Mouse (Mus musculus) lung, postnatal 4 days (tissue): ENCODE measurements around the gene Notch1.

Experiments
- DNase-seq, 2 experiments: peaks; one replicate each; pipeline ENCODE4 v3.0.0; 2021

The Notch1 gene

DNA sequence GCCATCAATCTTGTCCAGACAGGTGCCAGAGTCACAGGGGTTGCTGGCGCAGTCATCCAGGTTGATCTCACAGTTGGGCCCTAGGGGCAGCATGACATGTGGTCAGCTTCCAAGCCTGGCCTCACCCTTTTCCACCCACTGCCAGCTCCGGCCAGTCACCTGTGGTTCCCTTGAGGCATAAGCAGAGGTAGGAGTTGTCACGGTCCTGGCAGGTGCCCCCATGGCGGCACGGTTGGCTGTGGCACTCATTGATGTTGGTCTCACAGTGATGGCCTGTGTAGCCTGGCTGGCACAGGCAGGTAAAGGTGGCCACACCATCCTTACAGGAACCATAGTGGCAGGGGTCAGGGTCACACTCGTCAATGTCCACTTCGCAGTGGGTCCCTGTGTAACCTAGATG is 38.6 kb downstream of the Notch1 start:
- DNase-seq: no peak

DNA sequence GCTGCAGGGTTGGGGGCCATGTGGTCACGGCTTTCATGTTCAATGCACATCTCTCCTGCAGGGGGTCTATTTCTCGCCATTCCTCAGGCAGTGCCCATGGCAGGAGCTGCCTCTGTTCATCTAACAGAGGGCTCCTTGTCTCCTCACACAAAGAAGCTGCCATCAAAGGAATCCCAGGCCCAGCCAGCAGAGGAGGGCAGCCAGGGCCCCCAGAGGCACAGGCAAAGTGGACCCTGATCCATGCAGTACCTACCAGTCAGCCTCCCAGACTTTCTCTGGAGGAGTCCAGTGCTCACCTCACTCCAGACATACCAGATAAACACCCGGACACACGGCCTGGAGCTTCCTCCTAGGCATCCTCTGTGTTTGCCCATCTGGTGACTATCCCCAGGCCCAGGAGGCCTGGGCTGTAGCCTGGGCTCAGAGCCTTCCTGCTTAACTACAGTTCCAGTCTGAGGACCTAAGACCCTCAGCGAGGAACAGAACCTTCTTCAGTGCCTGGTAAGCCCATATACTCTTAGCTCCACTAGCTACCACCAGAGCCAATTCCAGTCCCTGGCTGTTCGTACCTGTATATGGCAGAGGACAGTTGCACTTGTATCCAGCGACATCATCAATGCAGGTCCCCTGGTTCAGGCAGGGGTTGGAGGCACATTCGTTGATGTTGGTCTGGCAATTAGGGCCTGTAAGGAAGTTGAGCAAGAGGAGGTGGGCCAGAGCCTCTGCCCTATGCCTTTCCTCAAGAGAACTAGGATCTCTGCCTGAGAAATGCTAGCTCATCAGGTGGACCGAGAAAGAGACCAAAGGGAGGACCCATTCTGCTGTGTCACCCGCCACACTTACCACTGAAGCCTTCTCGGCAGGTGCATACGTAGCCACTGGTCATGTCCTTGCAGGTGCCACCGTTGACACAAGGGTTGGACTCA is 40.7 kb downstream of the Notch1 start:
- no peak for DNase-seq

DNA sequence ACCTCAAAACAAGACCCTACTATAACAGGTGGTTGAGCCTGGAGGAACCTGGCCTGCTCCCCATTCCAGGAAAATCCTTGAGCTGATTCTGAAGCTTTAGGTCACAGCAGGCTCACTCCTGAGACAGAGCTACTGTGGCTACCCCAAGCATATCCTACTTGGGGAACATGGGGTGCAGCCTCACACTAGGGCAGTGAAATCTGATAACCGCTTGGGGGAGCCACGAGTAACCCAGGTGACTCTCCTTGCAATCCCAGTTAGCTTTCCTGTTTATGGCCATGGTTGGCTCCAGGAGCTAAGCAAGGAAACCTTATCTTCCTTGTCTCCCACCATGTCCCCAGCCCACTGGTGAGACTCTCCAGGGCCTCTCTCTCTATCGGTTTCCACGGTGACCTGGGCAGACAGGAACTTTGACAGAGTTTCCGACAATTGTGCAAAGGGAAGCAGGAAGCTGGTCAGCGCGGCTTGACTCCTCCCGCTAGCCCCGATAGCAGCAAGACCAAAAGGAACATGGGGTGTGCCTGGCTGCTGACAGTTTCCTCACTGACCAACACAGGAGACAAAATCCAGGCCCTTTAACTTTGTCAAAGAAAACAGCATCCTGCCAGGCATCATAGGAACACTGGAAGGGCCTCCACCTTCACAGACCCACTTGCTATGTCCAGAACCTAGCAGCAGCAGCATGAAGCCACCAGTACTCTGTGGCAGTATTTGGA is 41.5 kb downstream of the Notch1 start:
- DNase-seq: peak; percentile 83 to 90

DNA sequence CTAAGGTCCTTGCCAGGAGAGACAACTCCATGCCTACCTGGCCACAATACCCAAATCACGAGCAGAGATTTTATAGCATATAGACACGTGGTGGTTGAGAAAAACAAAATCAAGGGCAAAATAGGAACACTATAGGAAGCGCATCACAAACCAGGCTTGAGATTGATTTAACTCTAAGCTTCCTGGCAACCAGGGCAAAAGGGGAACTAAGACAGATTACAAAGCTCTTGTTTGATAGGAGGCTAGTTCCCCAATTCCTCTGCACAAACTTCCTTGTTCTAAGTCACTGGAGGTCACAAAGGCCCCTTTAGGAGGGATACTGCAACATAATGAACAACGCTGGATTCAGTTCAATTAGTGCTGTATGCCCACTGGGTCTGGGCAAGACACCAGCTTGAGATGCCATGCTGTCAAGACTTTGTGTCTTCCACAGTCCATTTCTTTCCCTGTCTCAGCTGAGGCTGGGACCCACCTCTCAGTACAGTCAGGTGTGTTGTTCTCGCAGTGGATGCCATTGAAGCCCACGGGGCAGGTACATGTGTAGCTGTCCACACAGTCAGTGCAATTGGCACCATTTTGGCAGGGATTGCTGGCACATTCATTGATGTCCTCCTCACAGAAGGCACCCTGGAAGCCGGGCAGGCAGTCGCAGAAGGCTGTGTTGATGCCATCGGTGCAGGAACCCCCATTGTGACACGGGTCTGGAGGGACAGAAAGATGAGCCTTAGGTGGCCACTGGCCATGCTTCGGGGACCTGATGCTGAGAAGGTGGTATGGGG is 44.0 kb downstream of the Notch1 start:
- DNase-seq: no peak

DNA sequence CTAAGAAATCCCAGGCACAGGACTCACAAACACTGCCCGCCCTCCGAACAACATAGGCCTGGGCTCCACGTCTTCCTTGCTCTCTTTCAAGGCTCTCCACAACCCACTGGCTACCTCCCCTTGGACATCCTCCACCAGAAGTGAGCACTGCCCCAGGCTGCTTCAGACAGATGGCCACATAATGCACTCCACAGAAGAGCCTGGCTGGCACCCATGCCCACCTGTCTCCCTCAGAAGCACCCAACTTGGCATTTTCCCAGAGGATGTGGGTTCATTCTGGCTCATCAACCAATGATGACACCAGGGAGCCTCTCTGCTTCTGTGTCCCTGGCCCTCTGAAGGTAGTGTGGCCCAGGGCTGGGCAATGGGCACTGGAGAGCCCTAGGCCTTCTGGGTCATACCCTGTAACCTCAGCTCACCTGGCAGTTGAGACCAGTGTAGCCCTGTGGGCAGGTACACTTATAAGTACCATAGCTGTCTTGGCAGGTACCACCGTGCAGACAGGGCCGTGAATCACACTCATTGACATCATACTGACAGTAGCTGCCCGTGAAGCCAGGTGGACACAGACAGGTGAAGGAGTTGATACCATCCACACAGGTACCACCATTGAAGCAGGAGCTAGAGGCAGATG is 44.7 kb downstream of the Notch1 start:
- DNase-seq: no peak

DNA sequence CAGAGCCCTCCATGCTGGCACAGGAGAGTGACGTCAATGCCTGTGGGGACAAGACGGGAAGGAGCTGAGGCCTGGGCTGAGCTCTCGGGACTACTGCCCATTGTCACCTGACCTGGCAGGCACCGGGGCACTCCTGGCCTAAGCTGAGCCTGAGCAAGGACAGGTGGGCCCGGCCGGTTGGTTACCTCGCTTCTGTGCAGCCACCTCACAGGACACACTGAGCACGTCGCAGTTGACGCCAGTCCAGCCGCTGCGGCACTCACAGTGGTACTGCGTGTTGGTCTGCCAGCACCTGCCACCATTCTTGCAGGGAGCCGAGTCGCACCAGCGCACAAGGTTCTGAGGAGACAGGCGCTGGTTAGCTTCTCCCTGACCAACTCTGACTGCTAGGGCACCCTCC is 45.5 kb downstream of the Notch1 start:
- DNase-seq: no peak

DNA sequence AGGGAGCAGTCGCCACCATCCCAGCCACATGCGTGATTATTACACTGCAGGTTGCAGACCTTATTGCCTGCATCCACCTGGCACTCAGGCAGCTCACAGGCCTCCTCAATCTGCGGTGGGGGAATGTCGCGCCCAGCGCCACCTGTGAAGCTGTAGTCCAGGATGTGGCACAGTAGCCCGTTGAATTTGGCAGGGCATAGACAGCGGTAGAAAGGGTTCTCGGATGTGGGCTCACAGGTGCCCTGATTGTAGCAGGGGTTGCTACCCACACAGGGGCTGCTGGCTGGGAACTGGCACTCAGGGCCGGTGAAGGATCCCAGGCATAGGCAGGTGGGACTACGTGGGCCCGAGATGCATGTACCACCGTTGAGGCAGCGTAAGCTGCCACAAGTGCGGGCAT is 48.1 kb downstream of the Notch1 start:
- no peak for DNase-seq

DNA sequence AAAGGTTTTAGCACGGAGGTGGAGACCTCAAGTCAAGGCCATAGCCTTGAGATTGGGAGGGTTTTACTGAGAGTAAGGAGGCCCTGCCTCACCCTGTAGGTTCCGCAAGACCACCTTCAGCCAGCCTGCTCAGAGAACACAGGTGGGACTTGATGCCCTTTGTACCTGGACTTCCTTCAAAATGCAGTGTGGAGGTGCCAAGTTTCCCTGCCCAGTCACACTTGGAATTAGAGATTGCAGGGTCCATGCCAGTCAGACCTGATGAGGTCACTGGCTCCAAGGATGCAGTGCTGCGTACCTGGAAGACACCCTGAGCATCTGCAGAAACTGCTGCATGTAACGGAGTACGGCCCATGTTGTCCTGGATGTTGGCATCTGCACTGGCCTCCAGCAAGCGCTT is 53.1 kb downstream of the Notch1 start:
- DNase-seq: no peak

DNA sequence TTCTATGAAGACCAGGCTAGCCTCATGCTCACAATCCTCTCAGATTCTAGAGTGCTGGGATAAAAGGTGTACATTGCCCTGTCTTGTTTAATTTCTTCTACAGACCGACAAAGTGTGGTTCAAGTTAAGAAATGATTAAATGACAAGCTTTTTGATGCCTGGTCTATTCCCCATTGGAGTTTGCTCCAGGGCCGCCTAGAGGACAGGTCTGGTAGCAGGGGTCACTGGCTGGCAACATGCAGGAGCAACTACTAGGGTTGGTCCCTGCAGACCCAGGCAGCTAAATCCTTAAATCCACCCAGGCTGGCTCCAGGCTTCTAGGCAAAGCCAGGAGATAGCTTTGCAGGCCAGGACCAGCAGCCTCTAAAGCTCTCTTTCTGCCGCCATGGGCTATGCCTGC is 53.5 kb downstream of the Notch1 start:
- DNase-seq: no peak

DNA sequence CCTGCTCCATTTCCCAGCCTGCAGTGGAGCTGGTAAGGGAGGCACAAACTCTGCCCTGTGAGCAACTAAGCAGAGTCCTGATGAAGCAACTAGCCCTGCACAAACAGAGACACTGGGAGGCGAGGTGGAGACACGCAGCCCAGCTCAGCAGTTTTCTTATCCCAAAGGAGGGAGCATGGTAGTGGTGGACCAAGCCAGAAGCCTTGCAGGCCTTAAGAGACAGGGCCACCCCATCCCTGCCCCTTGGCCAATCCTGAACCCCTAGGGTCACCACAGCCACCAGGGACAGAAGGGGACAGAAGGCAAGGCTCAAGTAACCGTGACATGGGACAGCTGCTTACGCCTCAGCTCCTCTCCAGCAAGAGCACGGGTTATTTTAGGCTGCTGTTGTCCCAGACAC is 54.8 kb downstream of the Notch1 start:
- peak in 1 of 2 experiments; percentile 51 for DNase-seq

DNA sequence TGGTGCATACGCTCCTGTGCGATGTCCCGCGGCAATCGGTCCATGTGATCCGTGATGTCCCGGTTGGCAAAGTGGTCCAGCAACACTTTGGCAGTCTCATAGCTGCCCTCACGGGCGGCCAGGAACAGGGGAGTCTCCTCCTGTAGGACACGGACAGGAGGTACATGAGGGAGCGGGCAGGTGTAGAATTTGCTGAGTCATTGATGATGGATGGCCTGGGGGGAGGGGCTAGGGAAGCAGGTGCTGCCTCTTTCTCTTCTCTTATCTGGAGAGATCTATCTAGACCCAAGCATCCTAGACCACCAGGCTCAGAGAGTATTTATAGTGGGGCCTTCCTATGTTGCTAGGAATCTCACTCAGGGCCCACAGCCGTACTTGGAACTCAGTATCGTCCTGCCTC is 55.6 kb downstream of the Notch1 start:
- DNase-seq: no peak

DNA sequence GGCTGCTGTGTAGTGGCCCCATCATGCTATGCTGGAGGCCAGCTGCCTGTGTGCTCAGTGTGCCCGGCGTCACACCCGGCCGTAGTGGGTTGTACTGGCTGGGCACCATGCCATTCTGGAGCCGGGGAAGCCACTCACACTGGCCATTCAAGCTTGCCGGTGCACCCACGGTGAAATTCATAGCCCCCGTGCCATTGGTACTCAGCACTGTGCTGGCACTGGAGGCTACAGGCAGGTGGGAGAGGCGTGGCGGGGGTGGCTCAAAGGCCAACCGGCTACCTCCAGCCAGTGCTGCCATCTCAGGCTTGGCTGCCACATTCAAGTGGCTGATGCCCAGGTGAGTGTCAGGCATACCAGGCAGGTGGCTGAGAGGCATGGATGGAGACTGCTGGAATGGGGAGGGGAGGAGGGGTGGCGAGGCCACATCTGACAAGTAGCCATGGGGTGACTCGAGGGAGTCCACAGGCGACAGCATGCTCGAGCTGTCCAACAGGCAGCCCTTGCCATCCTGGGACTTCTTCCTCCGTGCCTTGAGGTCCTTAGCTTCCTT is 56.3 kb downstream of the Notch1 start:
- DNase-seq: peak in 1 of 2 experiments; percentile 57

DNA sequence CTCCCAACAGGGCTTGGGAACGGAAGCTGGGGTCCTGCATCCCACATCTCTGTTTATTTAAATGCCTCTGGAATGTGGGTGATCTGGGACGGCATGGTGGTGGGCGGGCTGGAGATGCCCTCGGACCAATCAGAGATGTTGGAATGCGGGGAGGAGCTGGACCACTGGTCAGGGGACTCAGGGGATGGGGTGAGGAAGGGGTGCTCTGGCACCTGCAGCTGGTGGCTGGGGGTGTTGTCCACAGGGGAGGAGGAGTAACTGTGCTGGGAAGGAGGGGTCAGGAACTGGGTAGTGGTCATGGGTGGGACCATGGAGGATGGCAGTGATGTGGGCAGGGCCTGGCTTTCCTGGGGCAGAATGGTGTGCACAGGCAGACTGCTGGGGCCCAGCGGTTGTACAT is 57.0 kb downstream of the Notch1 start:
- peak in 1 of 2 experiments; percentile 73 for DNase-seq

DNA sequence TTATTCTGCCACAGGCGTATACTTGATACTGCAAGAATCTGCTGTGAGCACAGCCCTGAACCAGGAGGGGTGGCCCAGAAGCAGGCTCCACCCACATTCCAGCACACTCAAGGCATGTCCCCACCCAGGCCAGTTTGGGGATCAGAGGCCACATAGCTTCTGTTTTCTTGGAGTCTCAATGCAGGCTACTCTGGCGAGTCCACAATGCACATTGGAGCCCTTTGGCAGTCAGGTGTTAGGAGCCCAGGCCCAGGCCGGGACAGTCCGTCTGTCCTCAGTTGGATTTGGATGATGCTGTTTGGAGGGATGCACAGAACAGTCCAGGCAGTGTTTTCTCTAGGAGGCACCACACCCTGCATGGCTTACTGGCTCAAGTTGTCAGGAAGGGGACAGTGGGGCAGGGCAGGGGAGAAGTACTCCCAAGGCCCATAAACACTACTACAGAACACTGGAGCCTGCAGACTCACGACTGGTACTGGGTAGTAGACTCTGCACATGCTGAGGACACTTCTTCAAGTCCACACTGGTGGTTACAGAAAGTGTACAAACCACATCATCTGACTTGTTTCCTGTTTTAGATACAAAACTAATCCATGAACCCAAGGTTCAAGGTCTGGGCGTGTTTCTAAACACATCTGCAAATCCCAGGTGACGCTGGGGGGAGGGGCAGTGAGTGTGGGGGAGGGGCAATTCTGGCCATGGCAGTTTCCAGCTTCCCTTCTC is 57.9 kb downstream of the Notch1 start:
- DNase-seq: peak; percentile 74 to 86

DNA sequence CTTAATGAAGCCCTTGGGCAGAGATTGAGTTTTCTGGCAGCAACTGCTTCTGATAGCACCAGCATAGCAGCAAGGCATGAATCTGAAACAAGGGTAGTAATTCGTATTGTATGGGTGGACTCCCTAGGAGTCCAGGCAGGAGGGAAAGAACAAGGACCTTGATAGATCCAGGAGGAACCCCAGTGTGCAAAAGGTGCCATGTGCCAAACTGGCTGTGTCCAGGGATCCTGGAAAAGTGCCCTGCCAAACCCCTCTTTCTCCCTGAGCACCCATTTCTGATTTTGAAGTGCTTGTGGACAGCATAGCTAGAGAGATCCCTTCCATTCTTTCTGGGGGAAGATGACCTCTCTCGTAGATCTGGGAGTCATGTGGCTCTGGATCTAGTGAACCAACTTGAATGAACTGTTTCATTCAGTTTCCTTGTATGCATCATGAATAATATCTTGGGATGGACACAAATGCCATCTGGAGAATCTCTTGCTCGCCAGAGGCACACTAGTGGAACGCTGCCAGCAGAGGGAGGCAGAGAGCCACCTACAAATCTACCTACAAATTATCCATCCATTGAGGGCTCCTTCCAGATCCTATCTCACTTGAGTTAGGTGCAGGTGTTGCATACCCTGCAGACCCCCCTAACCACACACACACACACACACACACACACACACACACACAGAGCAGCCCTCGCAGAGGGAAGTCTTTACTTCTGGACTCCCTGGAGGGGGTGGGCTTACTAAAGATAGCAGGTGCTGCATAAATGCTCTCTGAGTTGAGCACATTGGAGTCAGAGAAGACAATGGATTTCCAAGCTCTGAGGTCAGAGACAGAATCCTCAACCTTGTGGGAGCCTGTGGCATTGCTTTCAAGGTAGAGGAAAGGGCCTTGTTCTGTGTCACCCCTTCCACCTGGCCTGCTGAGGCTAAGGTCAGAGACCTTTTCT is 67.1 kb downstream of the Notch1 start:
- DNase-seq: peak; percentile 67 to 81

DNA sequence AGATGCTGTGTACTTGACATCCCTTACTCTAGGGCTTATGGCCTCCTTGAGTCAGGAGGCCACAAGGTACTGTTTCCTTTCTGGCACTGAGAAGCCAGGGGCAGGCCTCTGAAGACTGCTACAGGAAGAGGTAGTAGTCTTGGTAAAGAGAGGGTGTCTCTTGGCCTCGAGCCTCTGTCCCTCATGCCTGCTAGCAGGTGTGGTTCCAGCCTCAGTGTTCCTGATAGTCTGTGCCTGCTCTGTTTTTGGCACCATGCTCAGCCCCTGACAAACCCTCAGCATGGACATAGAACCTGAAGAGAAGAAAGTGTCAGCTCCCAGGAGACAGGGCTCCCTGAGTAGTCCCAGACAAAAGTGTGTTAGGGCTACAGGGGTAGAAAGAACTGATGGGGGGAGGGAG is 69.0 kb downstream of the Notch1 start:
- DNase-seq: no peak

DNA sequence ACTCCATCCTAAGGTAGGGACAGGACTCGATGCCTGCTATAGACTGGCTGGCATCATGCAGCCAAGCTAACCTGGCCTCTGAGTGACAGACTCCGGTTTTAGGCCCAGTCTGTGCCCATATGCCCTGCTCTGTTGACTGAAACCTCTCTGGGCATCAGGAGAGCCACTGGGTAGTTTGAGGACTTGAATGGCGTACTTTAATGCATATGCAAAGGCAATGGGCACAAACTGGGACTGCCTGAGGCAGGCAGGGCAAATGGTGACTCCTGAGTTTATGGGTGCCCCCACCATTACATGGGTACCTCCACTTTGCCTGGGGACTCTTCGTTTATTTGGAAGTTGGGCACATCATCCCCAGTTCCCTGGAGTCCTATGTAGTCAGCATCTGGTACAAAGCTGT is 69.8 kb downstream of the Notch1 start:
- DNase-seq: no peak

DNA sequence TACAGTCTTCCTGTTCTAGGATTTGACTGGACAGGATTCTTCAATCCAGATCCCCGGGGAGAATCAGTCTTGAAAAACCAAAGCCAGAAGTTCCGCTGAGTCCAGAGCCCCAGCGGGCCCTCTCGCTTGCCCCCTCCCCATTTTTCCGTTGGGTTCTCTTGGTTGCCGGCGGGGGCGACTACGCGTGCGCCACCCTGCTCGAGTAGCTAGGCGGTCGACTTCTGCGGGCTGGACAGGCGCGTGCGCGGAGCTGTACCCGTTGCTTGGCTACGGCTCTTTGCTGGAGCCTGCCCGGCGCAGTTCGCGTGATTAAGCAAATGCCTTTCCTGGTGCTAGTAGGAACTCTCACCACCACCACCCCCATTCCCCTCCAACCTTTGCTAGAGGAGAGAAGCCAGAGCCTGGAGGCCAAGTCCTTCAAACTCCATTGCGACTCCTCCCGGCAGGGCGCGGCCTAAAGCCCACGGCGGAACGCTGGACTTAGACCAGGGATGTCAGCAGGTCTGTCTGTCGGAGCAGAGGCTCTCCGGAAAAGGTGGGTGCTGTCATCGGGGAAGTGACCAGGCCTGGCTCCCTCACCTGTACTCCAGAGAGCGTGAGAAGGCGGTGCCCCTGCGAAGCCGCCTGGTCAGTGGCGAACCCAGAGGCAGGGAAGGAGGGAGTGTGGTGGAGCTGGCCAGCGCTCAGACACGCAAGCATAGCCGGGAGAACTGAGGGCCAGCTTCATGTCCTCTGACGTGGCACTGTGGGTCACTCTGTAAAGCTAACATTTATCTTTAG is 70.6 kb downstream of the Notch1 start:
- peak; percentile 94 to 97 for DNase-seq

DNA sequence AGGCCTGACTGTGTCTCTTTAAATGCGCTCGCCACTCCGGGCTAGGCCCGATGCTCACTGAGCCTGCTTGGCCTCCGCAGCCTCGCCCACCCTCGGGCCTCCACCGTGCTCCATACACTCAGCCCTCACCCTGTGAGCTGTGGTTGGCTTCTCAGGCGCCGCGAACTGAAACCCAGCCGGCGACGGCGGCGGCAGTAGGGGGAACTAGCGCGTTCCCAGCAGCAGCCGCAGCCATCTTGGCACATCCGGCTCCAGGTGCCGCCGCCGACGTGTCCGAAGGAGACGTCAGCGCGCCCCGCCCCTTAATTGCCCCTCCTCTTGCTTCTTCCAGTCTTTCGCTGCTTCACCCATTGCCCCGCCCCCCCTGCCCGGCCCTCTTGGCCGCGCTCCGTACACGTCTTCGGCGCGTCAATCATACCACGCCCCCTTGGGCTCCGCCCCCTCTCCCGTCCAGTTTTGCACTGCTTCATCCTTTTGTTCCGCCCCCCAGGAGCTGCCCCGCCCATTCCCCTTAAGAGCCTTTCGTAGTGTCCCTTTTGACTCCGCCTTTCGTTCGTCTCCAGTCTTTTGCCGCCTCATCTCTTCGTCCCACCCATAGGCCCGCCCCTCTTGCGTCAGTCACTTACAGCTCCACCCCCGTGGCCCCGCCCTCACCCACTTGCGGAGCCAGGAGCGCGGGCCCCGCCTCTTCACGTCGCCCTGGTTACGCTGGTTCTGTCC is 71.4 kb downstream of the Notch1 start, which contains the start of gene Sec16a:
Sec16a (minus strand) TSS at position 271 of the 720 bp plus-strand sequence.
- DNase-seq: peak; percentile 100
